Mouse (Mus musculus): ENCODE data around the gene Cd2ap. TPM values are rescaled to one million over a fixed set of nuclear protein-coding genes. Genes with fewer than 3 reads are reported as not detected.

Cd2ap gene
- polyA plus RNA-seq (2012; rRNA removed) = 14.4 and 21.8 TPM in 2 replicates

GRCm38 (mm10) chr17:42876001-42876903 is at the start of gene Cd2ap:
TSS of gene Cd2ap (minus strand) at chr17:42876665.

Other genes with a start within 250 kb of the Cd2ap start
- 0.26 and 0.39 TPM in 2 replicates for gene Adgrf4, start 184.4 kb downstream of the Cd2ap start, polyA plus RNA-seq (2012; rRNA removed)
- 0.11 and 0.17 TPM in 2 replicates for gene Adgrf2, start 134.5 kb downstream of the Cd2ap start, polyA plus RNA-seq (2012; rRNA removed)
- gene Tnfrsf21, start 139.9 kb upstream of the Cd2ap start, polyA plus RNA-seq (2012; rRNA removed) = 16.7 and 22.5 TPM in 2 replicates